Mouse (Mus musculus): ENCODE data around the gene Nrcam. TPM values are rescaled to one million over a fixed set of nuclear protein-coding genes. Genes with fewer than 3 reads are reported as not detected.

The Nrcam gene
- total RNA-seq, 2 experiments from 2014 or later: 510 to 546 TPM

GRCm38 (mm10) chr12:44329316-44330215, 881 bp downstream of the Nrcam start:
- Histone ChIP-seq H3K27ac (peak overlapping the region; percentile 96), H3K4me3 (peak overlapping the region; percentile 96)
- peak; percentile 57 to 66 for DNase-seq (ENCODE audit: low spot score in 2 of 2)
- no peak for TF ChIP-seq CTCF (conservative IDR thresholded peaks at IDR 0.05)

GRCm38 (mm10) chr12:44330216-44330719, 1.6 kb downstream of the Nrcam start:
- H3K27ac ChIP-seq: peak overlapping the region; percentile 96
- peak in 1 of 2 experiments; percentile 49 for DNase-seq (ENCODE audit: low spot score in 2 of 2)
- peak overlapping the region; percentile 96 for H3K4me3 ChIP-seq
- TF ChIP-seq CTCF (conservative IDR thresholded peaks at IDR 0.05): peak; percentile 61

GRCm38 (mm10) chr12:44337136-44337640, 8.5 kb downstream of the Nrcam start:
- no peak for DNase-seq (ENCODE audit: low spot score in 2 of 2)
- no peak for TF ChIP-seq CTCF (conservative IDR thresholded peaks at IDR 0.05)
- no peak overlapping the region for H3K4me3 ChIP-seq
- H3K27ac ChIP-seq: peak overlapping the region; percentile 91

- Histone ChIP-seq H3K4me3 (no peak overlapping the region), H3K27ac (peak overlapping the region; percentile 91)
- no peak for TF ChIP-seq CTCF (conservative IDR thresholded peaks at IDR 0.05)
- DNase-seq (ENCODE audit: low spot score in 2 of 2): no peak
These were observed 9.5 kb downstream of the Nrcam start for GRCm38 (mm10) chr12:44338195-44338622.

- no peak for TF ChIP-seq CTCF (conservative IDR thresholded peaks at IDR 0.05)
- Histone ChIP-seq H3K27ac (peak overlapping the region; percentile 63), H3K4me3 (no peak overlapping the region)
- DNase-seq (ENCODE audit: low spot score in 2 of 2): no peak
These were observed 15.4 kb downstream of the Nrcam start for GRCm38 (mm10) chr12:44344075-44344474.

GRCm38 (mm10) chr12:44345251-44345650, 16.6 kb downstream of the Nrcam start:
- no peak for DNase-seq (ENCODE audit: low spot score in 2 of 2)
- H3K4me3 ChIP-seq: no peak overlapping the region
- TF ChIP-seq CTCF (conservative IDR thresholded peaks at IDR 0.05): no peak
- peak overlapping the region; percentile 63 for H3K27ac ChIP-seq

- DNase-seq (ENCODE audit: low spot score in 2 of 2): no peak
- H3K27ac ChIP-seq: peak overlapping the region; percentile 63
- H3K4me3 ChIP-seq: no peak overlapping the region
- no peak for TF ChIP-seq CTCF (conservative IDR thresholded peaks at IDR 0.05)
These were observed 17.5 kb downstream of the Nrcam start for GRCm38 (mm10) chr12:44346143-44346542.

- no peak overlapping the region for H3K27ac ChIP-seq
- no peak for DNase-seq (ENCODE audit: low spot score in 2 of 2)
- no peak for TF ChIP-seq CTCF (conservative IDR thresholded peaks at IDR 0.05)
- H3K4me3 ChIP-seq: no peak overlapping the region
These were observed 26.4 kb downstream of the Nrcam start for GRCm38 (mm10) chr12:44355116-44355515.

- H3K4me3 ChIP-seq: no peak overlapping the region
- H3K27ac ChIP-seq: no peak overlapping the region
- TF ChIP-seq CTCF (conservative IDR thresholded peaks at IDR 0.05): no peak
- DNase-seq (ENCODE audit: low spot score in 2 of 2): no peak
These were observed 28.8 kb downstream of the Nrcam start for GRCm38 (mm10) chr12:44357460-44357859.

GRCm38 (mm10) chr12:44357881-44358280, 29.2 kb downstream of the Nrcam start:
- no peak for TF ChIP-seq CTCF (conservative IDR thresholded peaks at IDR 0.05)
- no peak for DNase-seq (ENCODE audit: low spot score in 2 of 2)
- no peak overlapping the region for H3K27ac ChIP-seq
- H3K4me3 ChIP-seq: no peak overlapping the region

GRCm38 (mm10) chr12:44371076-44371710, 42.5 kb downstream of the Nrcam start:
- peak in 1 of 2 experiments; percentile 36 for DNase-seq (ENCODE audit: low spot score in 2 of 2)
- H3K27ac ChIP-seq: peak overlapping the region; percentile 69
- no peak overlapping the region for H3K4me3 ChIP-seq
- no peak for TF ChIP-seq CTCF (conservative IDR thresholded peaks at IDR 0.05)

GRCm38 (mm10) chr12:44375956-44376355, 47.3 kb downstream of the Nrcam start:
- TF ChIP-seq CTCF (conservative IDR thresholded peaks at IDR 0.05): no peak
- peak in 1 of 2 experiments; percentile 36 for DNase-seq (ENCODE audit: low spot score in 2 of 2)
- Histone ChIP-seq H3K4me3 (no peak overlapping the region), H3K27ac (peak overlapping the region; percentile 86)
